Mouse (Mus musculus) ES-E14 (cell line): ENCODE data around the gene Kirrel3. TPM values are rescaled to one million over a fixed set of nuclear protein-coding genes. Genes with fewer than 3 reads are reported as not detected.

Experiments used
- DNase-seq: peaks from one replicate; pipeline ENCODE4 v3.0.0-alpha.2; 2013; ENCODE audit warnings: low read depth, low spot score
- H3K27ac ChIP-seq: 2 replicates; pipeline ENCODE4 v1.5.1; 2012; ENCODE audit warnings: low read depth, mild to moderate bottlenecking, low read length, moderate library complexity, mixed read lengths; ENCODE audit not compliant: poor library complexity, insufficient read depth, severe bottlenecking
- H3K36me3 ChIP-seq: 2 replicates; pipeline ENCODE4 v1.6.1; 2012; ENCODE audit warnings: mild to moderate bottlenecking, low read length, moderate library complexity, mixed read lengths; ENCODE audit not compliant: control insufficient read depth, poor library complexity, insufficient read depth, severe bottlenecking
- H3K4me1 ChIP-seq, 2 experiments: fragments of 150-350 bp in 1 of 2; sonication (generic) in 1 of 2; 2 replicates each; pipeline ENCODE4 v1.6.1; 2012; ENCODE audit warnings: low read length in 2 of 2, mild to moderate bottlenecking in 1 of 2, mixed read lengths in 1 of 2; ENCODE audit not compliant: control insufficient read depth in 2 of 2, insufficient read depth in 2 of 2, poor library complexity in 1 of 2
- H3K4me3 ChIP-seq, 2 experiments: fragments of 150-350 bp in 1 of 2; sonication (generic) in 1 of 2; 2 replicates each; pipeline ENCODE4 v1.5.1; 2012; ENCODE audit warnings: low read length in 2 of 2, low read depth in 1 of 2, mild to moderate bottlenecking in 1 of 2, mixed read lengths in 1 of 2; ENCODE audit not compliant: insufficient read depth in 1 of 2, poor library complexity in 1 of 2, severe bottlenecking in 1 of 2
- H3K9ac ChIP-seq: 2 replicates; pipeline ENCODE4 v1.6.1; 2012; ENCODE audit warnings: low read depth, mild to moderate bottlenecking, low read length, mixed read lengths; ENCODE audit not compliant: poor library complexity, insufficient read depth, severe bottlenecking
- H3K9me3 ChIP-seq: fragments of 150-350 bp; sonication (generic); 2 replicates; pipeline ENCODE4 v1.6.1; 2012; ENCODE audit warnings: low read depth, mild to moderate bottlenecking, low read length; ENCODE audit not compliant: control insufficient read depth, insufficient read depth
- CHD2 ChIP-seq: IDR thresholded peaks from 2 replicates; pipeline ENCODE4 v1.6.1; 2014; ENCODE audit warnings: mild to moderate bottlenecking, low read depth, low read length, inconsistent platforms
- HCFC1 ChIP-seq: IDR thresholded peaks from 2 replicates; pipeline ENCODE4 v1.6.1; 2012; ENCODE audit warnings: low read length, inconsistent platforms, borderline replicate concordance; ENCODE audit not compliant: insufficient read depth
- MAFK ChIP-seq: IDR thresholded peaks from 2 replicates; pipeline ENCODE4 v1.6.1; 2014; ENCODE audit warnings: mild to moderate bottlenecking, low read depth, low read length, inconsistent platforms; ENCODE audit not compliant: insufficient read depth
- ZC3H11A ChIP-seq: IDR thresholded peaks from 2 replicates; pipeline ENCODE4 v1.6.1; 2012; ENCODE audit warnings: low read depth, mild to moderate bottlenecking, inconsistent platforms, low read length, borderline replicate concordance
- ZNF384 ChIP-seq: IDR thresholded peaks from 2 replicates; pipeline ENCODE4 v1.6.1; 2012; ENCODE audit warnings: low read depth, low read length, inconsistent platforms
- in situ Hi-C, 2 experiments: fragments of 600-800 bp; cut with MboI; formaldehyde crosslinking; loops; one replicate each; pipeline ENCODE4 v1.15.1; 2025; ENCODE audit warnings: low sequenced_read_pairs in 2 of 2, inconsistent platforms in 1 of 2; ENCODE audit not compliant: unreplicated experiment in 2 of 2
- total RNA-seq: library from RNA; depleted of rRNA; stranded (reverse); fragments of 300-350 nt; gene quantifications from 2 replicates; pipeline ENCODE4 v1.2.3, GENCODE M21; 2012

The Kirrel3 gene
- total RNA-seq, 1 experiment: 0.67 TPM

DNA sequence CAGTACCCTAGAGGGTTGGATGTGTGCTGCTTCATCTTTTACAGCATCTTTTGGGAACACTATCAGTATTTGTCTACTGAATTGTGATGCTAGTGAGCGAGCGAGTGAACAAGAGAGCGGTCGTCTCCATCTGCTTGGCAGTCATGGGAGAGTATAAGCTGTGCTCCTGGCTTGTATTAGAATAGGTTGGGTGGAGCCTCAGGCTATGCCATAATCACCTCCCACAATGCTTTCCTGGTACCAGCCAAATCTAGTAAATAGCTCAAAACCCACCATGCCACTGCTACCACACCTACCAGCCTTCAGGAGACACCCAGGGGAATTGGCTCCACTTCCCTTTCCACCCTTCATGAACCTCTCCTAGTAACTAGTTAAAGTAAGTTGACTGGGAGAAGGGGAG, 285.3 kb downstream of the Kirrel3 start:
- DNase-seq: no peak
- Histone ChIP-seq H3K9me3 (no peaks in the 10 kb centered on the region), H3K4me1 (no peaks in the 10 kb centered on the region), H3K9ac (no peak overlapping the region), H3K27ac (no peak overlapping the region), H3K4me3 (no peak overlapping the region), H3K36me3 (no peaks in the 10 kb centered on the region)
- in situ Hi-C loops: no loop called here
- TF ChIP-seq HCFC1 (no peak), ZC3H11A (no peak), MAFK (no peak), CHD2 (no peak), ZNF384 (no peak)

DNA sequence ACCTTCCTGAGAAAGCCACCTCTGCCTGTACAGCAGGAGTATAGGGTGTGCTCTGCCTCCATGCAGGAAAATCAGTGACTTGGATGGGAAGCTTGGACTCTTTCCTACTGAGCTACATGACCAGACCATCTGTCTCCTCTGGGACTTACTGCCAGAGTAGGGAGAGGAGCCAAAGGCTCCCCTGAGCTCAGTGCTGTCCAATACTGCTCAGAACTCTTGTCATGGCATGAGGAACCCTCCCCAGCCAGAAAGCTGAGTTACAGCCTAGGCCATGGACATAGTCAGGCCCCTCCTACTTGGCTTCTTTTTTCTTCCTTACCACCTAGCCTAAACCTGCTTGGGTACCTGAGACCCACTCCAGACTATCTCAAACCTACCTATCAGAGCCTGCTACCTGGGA, 285.7 kb downstream of the Kirrel3 start:
- Histone ChIP-seq H3K4me1 (no peaks in the 10 kb centered on the region), H3K9me3 (no peaks in the 10 kb centered on the region), H3K36me3 (no peaks in the 10 kb centered on the region), H3K4me3 (no peak overlapping the region), H3K27ac (no peak overlapping the region), H3K9ac (no peak overlapping the region)
- in situ Hi-C loops: no loop called here
- no peak for TF ChIP-seq HCFC1
- TF ChIP-seq ZNF384: no peak
- TF ChIP-seq MAFK: no peak
- TF ChIP-seq ZC3H11A: no peak
- no peak for DNase-seq

DNA sequence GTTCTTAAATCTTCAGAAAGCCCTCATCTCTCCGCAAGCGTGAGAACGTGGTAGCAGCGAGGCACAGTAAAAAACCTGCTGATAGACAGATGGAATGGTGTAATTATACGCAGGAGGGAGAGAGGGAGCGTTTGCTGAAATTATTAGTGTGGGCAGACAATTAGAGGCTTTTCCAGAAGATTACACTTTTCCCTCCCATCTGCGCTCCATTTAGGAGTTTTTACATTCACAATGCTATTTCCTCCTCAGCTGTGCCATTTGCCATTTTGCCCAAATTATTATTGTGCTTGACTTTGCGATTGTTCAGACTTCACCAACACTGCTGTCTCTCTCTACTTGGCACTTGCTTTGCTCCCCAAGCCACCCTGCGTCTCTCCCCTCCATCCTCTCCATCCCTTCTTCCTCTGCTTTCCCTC, 286.3 kb downstream of the Kirrel3 start:
- H3K36me3 ChIP-seq: no peaks in the 10 kb centered on the region
- in situ Hi-C loops: no loop called here
- no peaks in the 10 kb centered on the region for H3K9me3 ChIP-seq
- H3K4me3 ChIP-seq: no peak overlapping the region
- no peaks in the 10 kb centered on the region for H3K4me1 ChIP-seq
- H3K27ac ChIP-seq: no peak overlapping the region
- no peak for DNase-seq
- H3K9ac ChIP-seq: no peak overlapping the region
- TF ChIP-seq MAFK: no peak
- TF ChIP-seq ZNF384: no peak
- no peak for TF ChIP-seq HCFC1
- TF ChIP-seq CHD2: no peak
- TF ChIP-seq ZC3H11A: no peak

DNA sequence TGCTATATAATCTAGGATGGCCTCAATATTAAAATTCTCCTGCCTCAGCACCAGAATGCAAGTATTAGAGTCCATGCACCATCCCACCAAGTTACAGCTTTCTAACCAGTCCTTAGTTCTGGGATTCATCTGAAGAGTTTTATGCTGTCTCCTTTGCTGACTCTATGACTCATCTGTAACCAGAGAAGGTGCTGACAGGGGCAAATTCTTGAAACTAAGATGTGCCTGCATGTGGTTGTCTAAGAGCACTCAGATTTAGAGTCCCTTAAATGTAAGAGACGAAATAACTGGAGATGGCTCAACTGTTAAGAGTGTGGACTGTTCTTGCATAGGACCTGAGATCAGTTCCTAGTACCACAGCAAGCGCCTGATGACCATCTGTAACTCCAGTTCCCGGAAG, 295.7 kb downstream of the Kirrel3 start:
- no peaks in the 10 kb centered on the region for H3K9me3 ChIP-seq
- TF ChIP-seq CHD2 (no peak), ZC3H11A (no peak), ZNF384 (no peak), MAFK (no peak), HCFC1 (no peak)
- no peak for DNase-seq
- H3K9ac ChIP-seq: no peak overlapping the region
- in situ Hi-C loops: no loop called here
- H3K4me1 ChIP-seq: no peaks in the 10 kb centered on the region
- H3K36me3 ChIP-seq: no peaks in the 10 kb centered on the region
- no peak overlapping the region for H3K27ac ChIP-seq
- H3K4me3 ChIP-seq: no peak overlapping the region

DNA sequence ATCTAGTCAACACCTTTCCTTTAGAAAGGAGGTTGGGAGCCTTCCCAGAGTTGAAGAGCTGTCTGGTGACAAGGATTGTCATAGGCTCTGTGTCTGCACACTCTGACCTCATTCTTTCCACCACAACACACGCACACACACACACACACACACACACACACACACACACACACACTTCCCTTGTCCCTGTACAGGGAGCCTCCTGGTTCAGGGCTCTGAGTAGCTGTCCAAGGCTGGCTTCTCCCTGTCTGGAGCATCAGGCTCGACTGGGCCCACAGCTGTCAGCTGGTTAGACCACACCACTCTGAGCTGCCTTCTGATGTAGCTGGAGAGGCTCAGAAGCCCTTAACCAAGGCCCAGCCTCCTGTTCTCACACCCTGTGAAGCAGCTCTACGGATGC, 302.2 kb downstream of the Kirrel3 start:
- H3K36me3 ChIP-seq: no peaks in the 10 kb centered on the region
- H3K4me1 ChIP-seq: no peaks in the 10 kb centered on the region
- no peak overlapping the region for H3K9ac ChIP-seq
- H3K4me3 ChIP-seq: no peak overlapping the region
- no peak for TF ChIP-seq HCFC1
- TF ChIP-seq ZNF384: no peak
- TF ChIP-seq ZC3H11A: no peak
- TF ChIP-seq MAFK: no peak
- no peak for TF ChIP-seq CHD2
- no peak overlapping the region for H3K27ac ChIP-seq
- no peak for DNase-seq
- in situ Hi-C loops: no loop called here
- no peaks in the 10 kb centered on the region for H3K9me3 ChIP-seq
